Mouse (Mus musculus): ENCODE measurements at regions not wholly inside any gene's neighbourhood (a gene's known extent, or its start where the extent isn't known, plus 50 kb on each side); places are given as distances from the start of the nearest gene placed in this dataset.

DNA sequence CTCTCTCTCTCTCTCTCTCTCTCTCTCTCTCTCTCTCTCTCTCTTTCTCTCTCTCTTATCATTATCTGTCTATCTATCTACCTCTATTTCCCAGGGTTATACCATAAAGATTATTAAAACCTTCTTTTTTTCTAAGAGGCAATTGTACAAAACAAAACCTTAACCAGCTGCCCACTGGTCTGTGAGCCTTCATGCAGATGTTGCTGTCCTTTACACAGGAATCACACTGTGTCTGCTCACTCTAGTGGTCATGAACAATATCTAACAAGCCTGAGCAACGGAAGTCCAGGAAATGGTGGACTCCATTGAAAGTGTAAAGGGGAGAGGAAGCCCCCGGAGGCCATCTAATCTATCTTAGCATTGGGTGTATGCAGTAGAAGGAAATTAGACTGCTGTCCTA lies 156.9 kb upstream of the Sox11 start:
- no peak for DNase-seq (ENCODE audit: low spot score)

DNA sequence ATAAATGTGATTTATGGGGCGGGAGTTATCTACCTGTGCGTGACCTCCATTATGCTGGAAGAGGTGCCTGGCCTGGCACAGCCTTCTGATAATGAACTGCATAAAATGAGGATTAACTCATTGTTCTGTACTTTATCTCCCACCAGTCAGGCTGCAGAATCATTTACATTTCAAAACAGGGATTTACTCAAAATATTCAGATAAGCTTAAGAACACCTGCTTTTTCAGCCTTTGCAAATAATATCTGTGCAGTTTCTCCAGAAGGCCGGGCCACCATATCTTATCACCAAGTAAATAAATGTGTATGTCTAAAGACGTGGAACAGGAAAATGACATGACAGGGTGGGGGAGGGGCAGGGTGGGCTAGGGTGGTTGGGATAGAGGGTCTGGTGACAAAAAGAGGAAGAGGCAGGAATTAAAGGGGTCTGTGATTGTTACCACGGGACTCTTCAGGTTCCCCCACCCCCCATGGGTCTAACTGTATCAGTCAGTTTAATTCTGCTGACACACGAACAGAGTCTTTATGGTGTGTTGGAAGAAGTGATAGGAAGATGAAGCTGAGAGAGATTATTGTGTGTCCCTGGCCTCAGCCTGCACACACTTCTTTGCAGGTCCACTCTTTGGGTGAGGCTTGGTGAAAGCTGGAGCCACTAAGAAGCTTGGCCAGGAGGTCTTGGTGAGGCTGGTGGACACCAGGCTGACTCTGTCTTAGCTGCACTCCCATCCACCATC lies 154.6 kb upstream of the Sox11 start:
- DNase-seq (ENCODE audit: low spot score), result no peak

DNA sequence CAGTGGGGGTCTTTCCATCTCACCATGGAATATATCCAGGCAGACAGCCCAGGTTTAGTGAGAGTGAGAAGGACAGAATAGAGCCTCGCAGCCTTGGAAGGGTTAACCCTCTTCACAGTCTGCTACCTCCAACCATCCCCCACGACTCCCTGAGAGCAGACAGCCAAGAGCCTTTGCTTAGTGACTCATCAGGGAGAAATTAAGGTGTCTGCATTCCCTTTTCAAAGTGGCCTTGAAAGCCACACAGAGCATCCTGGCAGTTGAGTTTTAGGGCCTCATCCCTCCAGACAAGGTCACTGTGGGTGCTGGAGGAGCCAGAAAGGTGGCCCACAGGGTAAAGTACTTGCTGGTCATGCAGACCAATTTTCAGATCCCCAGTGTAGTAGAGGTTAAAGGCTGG lies 149.9 kb upstream of the Sox11 start:
- no peak for DNase-seq (ENCODE audit: low spot score)

DNA sequence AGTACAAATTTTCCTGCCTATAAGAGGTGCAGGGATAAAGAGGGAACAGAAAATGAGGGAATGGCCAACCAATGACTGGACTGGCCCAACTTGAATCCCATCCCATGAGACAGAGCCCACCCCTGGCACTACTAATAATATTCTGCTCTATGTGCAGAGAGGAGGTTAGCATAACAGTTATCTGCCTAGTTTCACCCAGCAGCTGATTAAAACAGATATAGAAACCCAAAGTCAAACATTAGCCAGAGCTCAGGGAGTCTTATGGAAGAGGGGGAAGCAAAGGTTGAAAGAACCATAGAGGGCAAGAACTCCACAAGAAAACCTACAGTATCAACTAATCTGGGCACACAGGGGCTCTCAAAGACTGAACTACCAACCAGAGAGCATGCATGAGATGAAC lies 138.9 kb upstream of the Sox11 start:
- no peak for DNase-seq (ENCODE audit: low spot score)

DNA sequence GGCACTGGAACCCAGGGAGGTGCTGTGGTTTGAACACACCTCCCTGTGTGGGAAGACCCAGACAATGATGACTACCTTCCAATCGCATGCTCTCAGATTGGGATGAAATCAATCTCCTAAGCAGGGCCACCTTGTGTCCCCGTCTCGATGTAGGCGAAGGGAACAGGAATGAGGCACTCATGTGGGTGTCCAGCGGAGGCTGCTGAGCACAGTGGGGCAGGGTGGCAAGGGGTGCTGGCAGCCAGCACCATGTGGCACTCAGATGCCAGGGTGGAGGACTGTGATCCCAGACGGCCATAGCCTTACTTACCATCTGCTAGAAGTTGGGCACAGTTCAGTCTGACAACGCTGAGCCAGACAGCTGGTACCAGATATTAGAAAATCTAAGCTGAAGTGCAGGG lies 137.2 kb upstream of the Sox11 start:
- DNase-seq (ENCODE audit: low spot score), result no peak

DNA sequence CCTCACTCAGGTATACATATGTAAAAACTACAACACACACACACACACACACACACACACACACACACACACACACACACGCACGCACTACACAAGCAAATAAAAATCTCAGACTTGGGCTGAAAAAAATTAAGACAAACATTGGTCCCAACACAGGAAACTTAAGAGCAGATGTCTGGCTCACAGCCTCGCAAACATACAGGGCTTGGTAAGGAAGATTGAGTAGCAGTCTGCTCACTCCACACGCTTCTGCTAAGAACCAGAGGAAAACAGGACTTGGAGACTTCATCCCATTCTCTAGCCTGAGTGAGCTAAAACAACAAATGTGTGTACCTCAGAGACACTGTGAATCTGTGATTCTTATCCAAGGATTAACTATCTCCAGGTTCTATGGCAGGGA lies 132.3 kb upstream of the Sox11 start:
- DNase-seq (ENCODE audit: low spot score), result no peak

DNA sequence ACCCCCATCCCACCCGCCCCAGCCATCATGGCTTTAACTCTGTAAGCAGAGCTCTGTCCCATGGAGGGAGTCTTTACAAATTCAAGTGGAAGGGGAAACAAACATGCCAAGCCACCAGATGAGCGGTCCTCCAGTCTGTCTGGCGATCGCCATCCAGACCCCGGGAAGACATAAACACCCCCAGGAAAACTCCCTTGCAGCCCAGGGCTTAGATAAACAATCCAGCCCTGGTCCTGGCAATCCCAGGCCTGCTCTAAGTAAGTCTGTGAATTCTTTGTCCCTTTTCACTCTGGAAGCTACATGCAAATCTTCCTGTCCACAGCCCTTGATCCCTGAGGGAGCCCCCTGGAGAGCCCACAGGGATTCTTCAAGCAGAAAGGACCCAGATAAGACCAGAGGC lies 129.2 kb upstream of the Sox11 start:
- no peak for DNase-seq (ENCODE audit: low spot score)

DNA sequence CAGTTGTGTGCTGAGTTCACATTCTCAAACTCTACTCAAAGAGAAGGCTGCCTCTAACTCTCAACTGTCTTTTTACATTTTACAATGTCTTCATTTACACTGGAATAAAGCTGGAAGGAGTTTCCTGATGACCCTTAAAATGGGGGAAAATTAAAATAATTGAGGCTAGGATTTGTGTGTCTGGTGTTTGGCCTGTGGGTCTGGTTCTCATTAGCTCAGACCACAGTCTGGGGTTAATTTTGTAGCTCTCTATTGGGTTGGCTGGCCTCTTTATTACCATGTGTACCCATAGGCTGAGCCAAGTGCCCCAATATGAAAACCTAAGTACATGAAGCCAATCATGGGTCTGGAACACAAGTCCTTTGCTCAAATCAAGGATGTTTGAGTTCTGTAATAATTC lies 128.0 kb upstream of the Sox11 start:
- DNase-seq (ENCODE audit: low spot score), result no peak

DNA sequence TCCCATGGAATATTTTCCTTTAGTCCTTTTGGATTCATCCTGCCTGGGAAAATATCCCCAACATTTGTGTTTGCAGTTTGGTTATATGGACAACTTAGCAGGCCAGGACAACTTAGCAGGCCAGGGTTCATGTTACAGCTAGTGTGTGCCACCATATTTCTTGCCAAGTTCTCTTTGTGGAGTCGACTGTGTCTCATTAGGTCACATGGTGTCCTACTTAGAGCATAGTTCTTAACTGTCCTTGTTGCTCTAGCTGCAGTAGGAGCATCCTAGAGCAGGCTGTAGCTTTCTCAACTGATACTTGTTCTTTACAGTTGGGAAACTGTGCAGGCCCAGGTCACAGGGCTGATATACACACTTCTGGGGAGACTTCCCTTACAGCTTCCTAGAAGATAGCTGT lies 126.4 kb upstream of the Sox11 start:
- no peak for DNase-seq (ENCODE audit: low spot score)

DNA sequence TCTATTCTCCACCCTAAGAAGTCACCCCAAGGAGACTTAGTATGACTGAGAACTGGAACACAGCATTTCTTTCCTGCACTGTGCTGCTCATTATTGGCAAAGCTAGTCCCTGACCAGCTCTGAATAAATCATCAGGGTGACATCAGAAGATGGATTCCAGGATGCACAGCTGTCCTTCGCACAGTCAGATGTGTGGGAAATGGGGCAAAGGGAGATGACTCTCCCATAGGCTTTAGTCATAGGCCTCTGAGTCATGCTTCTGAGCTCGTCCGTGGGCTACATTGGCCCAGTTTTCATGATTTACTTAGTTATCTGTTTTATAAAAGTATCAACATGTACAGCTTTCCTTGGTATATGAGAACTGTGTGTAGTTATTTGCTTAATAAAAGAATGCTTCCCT lies 125.8 kb upstream of the Sox11 start:
- DNase-seq (ENCODE audit: low spot score), result no peak

DNA sequence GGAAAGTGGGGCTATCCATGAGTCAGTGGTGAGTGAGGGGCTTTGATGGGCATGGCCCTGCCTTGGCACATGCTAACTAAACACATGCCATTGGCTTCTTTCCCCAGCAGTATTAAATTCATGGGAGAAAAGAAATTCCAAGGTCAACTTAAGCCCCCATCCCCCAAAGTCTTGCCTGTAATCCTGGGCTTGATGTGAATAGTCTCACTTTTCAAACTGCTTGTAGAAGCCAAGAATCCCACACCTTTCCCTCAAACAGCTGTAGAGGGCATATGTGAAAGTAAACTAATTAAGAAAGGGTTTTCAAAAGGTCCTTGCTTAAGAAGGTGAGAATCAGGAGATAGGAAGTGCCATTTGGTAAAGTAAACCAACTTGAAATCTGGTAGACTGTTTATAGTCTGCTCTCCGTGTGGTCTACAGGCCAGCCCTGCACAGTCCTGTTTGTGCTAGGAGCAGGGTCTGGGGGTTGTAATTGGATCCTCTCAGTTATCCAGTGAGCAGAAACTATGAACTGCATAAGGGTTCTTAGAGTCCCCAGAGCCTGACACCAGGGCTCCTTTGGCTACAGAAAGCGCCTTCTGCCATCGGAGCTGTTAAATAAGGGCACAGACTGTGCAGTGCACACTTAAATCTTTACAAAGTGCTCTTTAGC lies 123.3 kb upstream of the Sox11 start:
- no peak for DNase-seq (ENCODE audit: low spot score)

DNA sequence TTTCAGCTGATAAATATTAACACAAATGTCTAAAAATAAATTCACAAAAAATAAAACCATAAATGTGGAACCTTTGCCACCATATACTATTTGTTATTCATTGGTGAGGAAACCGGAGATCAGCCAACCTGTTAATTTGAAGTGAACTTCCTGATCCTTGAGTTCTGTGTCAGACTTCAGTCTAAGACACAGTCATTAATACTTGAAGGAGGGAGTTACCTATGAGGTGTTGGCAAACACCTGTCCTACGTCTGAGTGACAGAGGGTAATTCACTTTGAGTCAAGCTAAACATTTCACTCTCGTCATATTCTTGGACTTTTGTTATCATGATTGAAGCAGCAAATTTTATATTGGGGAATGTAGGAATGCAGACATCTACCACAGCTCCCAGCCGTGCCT lies 116.3 kb upstream of the Sox11 start:
- DNase-seq (ENCODE audit: low spot score), result no peak

DNA sequence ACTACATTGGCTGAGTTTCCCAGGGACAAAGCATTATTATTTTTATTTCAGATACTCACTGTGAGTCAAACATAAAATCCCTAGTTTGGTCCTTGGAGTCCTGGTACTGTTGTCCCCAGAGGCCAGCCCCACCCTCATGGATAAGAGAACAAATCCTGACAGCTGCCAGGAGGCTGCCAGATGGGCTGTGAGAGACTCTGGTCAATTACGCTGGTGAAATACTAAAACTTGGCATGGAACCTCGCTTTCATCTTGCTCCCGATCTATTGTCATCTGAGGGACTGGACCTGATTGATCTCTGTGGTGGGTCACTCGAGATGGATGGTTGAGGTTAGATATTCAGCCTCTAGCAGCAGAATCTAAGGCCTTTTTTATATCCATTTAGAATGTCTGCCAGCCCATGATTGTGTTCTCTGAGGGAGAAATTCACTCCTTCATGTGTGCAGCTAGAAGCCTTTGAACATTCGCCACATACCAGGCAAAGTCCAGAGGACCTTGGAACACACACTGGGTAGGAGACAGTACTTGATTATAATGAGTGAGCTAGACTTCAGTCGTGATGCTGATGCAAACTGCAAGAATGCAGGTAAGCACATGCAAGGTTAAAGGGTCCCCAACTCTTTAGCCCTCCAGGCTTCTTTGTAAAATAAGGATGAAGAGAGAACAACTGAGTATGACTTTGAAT lies 95.4 kb upstream of the Sox11 start:
- DNase-seq (ENCODE audit: low spot score), result no peak

DNA sequence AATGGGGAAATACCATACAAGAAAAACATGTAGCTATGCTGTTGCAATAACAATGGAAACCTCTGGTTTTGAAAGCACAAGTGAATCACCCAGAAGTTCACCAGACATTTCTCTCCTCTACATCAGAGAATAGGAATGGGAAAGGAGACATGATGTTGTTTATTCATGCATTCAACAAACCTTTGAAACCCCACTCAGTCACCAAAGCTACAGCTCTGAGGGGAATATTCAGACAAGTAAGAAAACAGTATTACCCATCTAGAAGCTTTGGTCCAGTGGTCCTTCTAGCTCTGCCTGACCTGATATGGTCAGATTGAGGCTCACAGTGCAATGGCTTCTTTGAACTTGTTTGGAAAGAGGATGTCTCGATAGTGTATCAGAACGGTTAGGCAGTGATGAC lies 89.0 kb upstream of the Sox11 start:
- DNase-seq (ENCODE audit: low spot score), result no peak

DNA sequence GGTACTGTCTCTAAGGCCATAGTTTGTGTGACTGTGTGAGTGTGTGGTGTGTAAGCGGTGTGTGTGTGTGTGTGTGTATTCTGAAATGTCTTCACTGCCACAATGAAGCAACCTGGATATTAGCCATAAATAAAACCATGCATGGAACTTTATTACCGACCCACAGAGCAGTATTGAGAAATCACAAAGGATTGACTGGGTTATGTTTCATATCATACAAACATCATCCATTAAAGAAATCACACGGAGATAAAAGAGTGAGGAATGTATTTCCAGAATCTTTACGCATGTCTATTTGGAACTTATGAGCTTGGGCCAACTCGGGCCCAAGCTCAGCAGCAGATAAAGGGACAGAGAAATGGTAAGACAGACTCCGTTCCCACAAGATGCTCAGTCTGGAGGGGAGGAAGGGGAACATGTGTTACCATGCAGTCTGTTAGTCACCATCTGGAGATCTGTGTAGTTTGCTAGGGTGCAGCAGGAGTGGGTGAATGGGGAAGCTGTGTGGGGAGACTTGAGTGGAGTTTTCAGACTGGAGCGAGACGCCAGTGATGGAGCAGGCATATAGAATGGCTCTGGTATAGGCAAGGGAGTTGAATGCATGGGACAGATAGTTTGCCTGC lies 75.1 kb upstream of the Sox11 start:
- no peak for DNase-seq (ENCODE audit: low spot score)

DNA sequence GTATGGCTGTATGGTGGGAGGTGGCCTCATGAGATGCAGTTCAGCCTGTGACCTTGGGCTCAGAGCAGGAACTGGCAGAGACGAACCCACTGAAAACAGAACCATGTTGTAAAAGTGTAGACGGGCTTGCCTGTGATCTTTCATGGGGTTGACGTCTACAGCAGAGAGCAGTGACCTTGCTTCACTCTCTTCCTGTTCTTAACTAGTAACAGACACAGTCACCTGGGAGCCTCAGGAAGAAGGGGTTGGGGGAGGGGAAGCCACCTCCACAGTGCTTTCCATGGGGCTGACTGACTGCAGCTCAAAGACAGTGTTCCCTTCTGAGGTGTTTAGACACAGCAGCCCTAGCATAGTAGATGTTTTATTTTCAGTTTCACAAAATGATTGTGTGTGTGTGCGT lies 68.2 kb upstream of the Sox11 start:
- DNase-seq (ENCODE audit: low spot score), result no peak

DNA sequence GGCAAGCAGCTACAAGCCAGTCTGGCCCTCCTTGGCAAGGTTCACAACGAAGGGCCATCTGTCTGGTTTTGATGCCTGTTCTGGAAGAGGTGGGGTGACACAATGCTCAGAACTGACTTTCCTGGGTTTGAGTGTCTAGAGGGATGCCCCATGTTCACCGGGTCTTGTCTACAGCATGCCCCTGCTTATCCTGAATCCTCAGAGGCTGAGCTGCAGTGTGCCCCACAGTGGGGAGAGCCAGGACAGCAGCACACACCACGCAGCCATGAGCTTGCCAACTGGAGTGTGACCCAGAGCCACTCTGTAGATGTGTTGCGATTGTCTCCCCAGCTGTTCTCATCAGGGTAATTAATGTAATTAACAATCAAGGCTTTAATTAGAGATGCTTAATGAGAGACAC lies 66.1 kb upstream of the Sox11 start:
- DNase-seq (ENCODE audit: low spot score), result no peak

DNA sequence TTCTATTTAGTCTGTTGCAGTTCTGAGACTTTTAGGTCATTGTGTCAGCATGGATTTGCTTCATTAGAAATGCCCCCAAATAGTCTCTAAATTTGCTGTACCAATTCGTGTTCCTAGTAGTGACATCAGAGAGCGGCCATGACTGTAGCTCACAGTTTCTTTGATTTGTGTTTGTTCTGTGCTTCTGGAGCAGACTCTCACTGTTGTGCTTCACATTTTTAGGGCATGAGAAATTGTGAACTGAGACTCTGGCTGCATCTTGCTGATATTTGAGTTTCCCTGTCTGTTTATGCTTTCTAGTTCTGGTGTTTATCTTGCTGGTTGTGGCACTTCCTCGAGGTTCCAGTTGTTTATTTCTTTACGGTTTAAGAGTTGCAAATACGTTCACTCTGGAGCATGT lies 57.0 kb upstream of the Sox11 start:
- no peak for DNase-seq (ENCODE audit: low spot score)

All from urinary bladder, adult 2 months (tissue).